Mouse (Mus musculus): ENCODE data around the gene Aldh5a1. TPM values are rescaled to one million over a fixed set of nuclear protein-coding genes. Genes with fewer than 3 reads are reported as not detected.
A peak's percentile ranks its signal among the peaks of the same experiment; 100 is the strongest.
"Not testable (repeated sequence)": the region's sequence is repeated elsewhere in the genome, so short reads cannot be mapped to it uniquely, and the experiment has no call there.

The Aldh5a1 gene
- 3.5 and 4.0 TPM in 2 replicates for polyA plus RNA-seq (2015; fragmentation: Nextera tagmentation; extraction: Ambion mirVana)

DNA sequence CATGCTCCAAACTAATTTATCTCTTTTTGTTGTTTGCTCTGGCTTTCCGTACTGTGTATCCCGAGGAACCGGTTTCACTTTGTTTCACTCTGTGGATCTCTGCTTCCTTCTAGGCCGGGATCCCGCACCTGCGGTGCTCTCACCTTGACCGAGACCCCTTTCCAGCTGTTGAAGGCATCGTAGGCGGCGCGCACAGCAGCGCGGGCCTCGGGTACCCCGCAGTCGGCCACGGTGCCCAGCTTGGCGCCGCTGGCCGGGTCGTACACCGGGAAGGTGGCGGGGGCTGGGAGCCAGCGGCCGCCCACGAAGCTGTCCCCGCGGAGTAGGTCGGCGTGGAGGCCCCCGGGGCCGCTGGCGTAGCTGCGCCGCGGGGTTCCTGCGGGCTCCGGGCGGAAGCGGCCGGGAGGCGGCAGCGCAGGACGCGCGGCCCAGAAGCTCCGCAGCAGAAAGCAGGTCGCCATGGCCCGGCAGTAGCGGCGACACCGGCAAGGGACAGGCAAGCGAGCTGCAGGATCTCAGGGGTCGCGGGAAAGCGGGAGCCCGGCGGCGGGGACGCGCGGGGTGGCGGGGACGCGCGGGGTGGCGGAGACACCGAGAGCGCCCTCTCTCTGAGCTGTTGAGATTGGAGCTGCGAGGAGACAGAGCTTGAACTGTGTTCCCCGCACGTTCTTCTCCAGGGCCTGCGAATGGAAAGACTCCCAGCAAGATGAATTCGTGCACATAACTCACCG lies at the start of gene Aldh5a1:
Gene Aldh5a1, minus strand, starts transcription at position 554 of the 731 bp plus-strand sequence.
- Histone ChIP-seq H3K36me3 (replicated peaks) (no peaks in the 10 kb centered on the region), H3K27me3 (peaks cover 55% of the 10 kb centered on the region), H3K9me3 (replicated peaks) (no peaks in the 10 kb centered on the region), H3K4me1 (replicated peaks) (peaks cover 12% of the 10 kb centered on the region), H3K9ac (peak within 1 kb of the TSS; percentile 56), H3K27ac (replicated peaks) (peak within 1 kb of the TSS; percentile 24; the same call in 1 of the 2 replicates), H3K4me3 (replicated peaks) (peak within 1 kb of the TSS; percentile 65), H3K4me2 (peak within 1 kb of the TSS; percentile 72)
- 2% methylated on average over 75 of the region's 75 CpGs for WGBS (ENCODE audit: insufficient replicate concordance)
- ATAC-seq (ENCODE audit: insufficient read depth) = peak; percentile 59

- 67% methylated on average over 2 of the region's 2 CpGs for WGBS (ENCODE audit: insufficient replicate concordance)
- peaks cover 36% of the 10 kb centered on the region for H3K36me3 ChIP-seq (replicated peaks)
- no peak overlapping the region for H3K4me2 ChIP-seq
- no peak for ATAC-seq (ENCODE audit: insufficient read depth)
- H3K4me3 ChIP-seq (replicated peaks) = no peak overlapping the region
- no peaks in the 10 kb centered on the region for H3K4me1 ChIP-seq (replicated peaks)
- no peak overlapping the region for H3K9ac ChIP-seq
- H3K27ac ChIP-seq (replicated peaks) = no peak overlapping the region
- no peaks in the 10 kb centered on the region for H3K27me3 ChIP-seq
- H3K9me3 ChIP-seq (replicated peaks) = no peaks in the 10 kb centered on the region
Observed at GRCm38 (mm10) chr13:24985435-24985834, 48.0 kb upstream of the Aldh5a1 start.

- Histone ChIP-seq H3K27me3 (no peaks in the 10 kb centered on the region), H3K36me3 (replicated peaks) (peaks cover 5% of the 10 kb centered on the region; the same call in 1 of the 2 replicates), H3K4me3 (replicated peaks) (no peak overlapping the region), H3K4me2 (no peak overlapping the region), H3K4me1 (replicated peaks) (0 out of 2 replicates have a peak, but pooled peaks cover 6% of the 10 kb centered on the region), H3K9ac (no peak overlapping the region), H3K27ac (replicated peaks) (no peak overlapping the region), H3K9me3 (replicated peaks) (no peaks in the 10 kb centered on the region)
- 61% methylated on average over 6 of the region's 6 CpGs for WGBS (ENCODE audit: insufficient replicate concordance)
- ATAC-seq (ENCODE audit: insufficient read depth) = no peak
Observed at GRCm38 (mm10) chr13:24981031-24981430, 43.6 kb upstream of the Aldh5a1 start.

GRCm38 (mm10) chr13:24977820-24978342 lies 40.4 kb upstream of the Aldh5a1 start:
- H3K4me2 ChIP-seq = no peak overlapping the region
- no peak overlapping the region for H3K9ac ChIP-seq
- no peaks in the 10 kb centered on the region for H3K27me3 ChIP-seq
- no peaks in the 10 kb centered on the region for H3K9me3 ChIP-seq (replicated peaks)
- 0 out of 2 replicates have a peak, but pooled peaks cover 6% of the 10 kb centered on the region for H3K4me1 ChIP-seq (replicated peaks)
- ATAC-seq (ENCODE audit: insufficient read depth) = peak; percentile 87
- no peaks in the 10 kb centered on the region for H3K36me3 ChIP-seq (replicated peaks)
- WGBS (ENCODE audit: insufficient replicate concordance) = 58% methylated on average over 5 of the region's 5 CpGs
- H3K27ac ChIP-seq (replicated peaks) = no peak overlapping the region
- H3K4me3 ChIP-seq (replicated peaks) = no peak overlapping the region

GRCm38 (mm10) chr13:24976384-24976783 lies 38.9 kb upstream of the Aldh5a1 start:
- no peak for ATAC-seq (ENCODE audit: insufficient read depth)
- 54% methylated on average over 4 of the region's 4 CpGs for WGBS (ENCODE audit: insufficient replicate concordance)
- no peaks in the 10 kb centered on the region for H3K36me3 ChIP-seq (replicated peaks)
- H3K27me3 ChIP-seq = no peaks in the 10 kb centered on the region
- H3K9me3 ChIP-seq (replicated peaks) = no peaks in the 10 kb centered on the region
- H3K4me1 ChIP-seq (replicated peaks) = 0 out of 2 replicates have a peak, but pooled peaks cover 6% of the 10 kb centered on the region
- H3K9ac ChIP-seq = no peak overlapping the region
- no peak overlapping the region for H3K4me2 ChIP-seq
- no peak overlapping the region for H3K27ac ChIP-seq (replicated peaks)
- H3K4me3 ChIP-seq (replicated peaks) = no peak overlapping the region

GRCm38 (mm10) chr13:24971776-24972175 lies 34.3 kb upstream of the Aldh5a1 start:
- H3K9me3 ChIP-seq (replicated peaks); H3K27me3 ChIP-seq; H3K27ac ChIP-seq (replicated peaks); H3K4me3 ChIP-seq (replicated peaks); H3K4me1 ChIP-seq (replicated peaks); H3K36me3 ChIP-seq (replicated peaks); H3K4me2 ChIP-seq; H3K9ac ChIP-seq; ATAC-seq (ENCODE audit: insufficient read depth): not testable (repeated sequence)
- 68% methylated on average over 3 of the region's 3 CpGs for WGBS (ENCODE audit: insufficient replicate concordance)

GRCm38 (mm10) chr13:24965846-24966201 lies 28.4 kb upstream of the Aldh5a1 start:
- H3K27ac ChIP-seq (replicated peaks) = no peak overlapping the region
- H3K36me3 ChIP-seq (replicated peaks) = no peaks in the 10 kb centered on the region
- no peak for ATAC-seq (ENCODE audit: insufficient read depth)
- H3K4me2 ChIP-seq = peak overlapping the region; percentile 70
- H3K27me3 ChIP-seq = no peaks in the 10 kb centered on the region
- 23% methylated on average over 5 of the region's 5 CpGs for WGBS (ENCODE audit: insufficient replicate concordance)
- H3K4me1 ChIP-seq (replicated peaks) = peaks cover 21% of the 10 kb centered on the region
- no peaks in the 10 kb centered on the region for H3K9me3 ChIP-seq (replicated peaks)
- H3K9ac ChIP-seq = no peak overlapping the region
- peak overlapping the region; percentile 55 for H3K4me3 ChIP-seq (replicated peaks)

DNA sequence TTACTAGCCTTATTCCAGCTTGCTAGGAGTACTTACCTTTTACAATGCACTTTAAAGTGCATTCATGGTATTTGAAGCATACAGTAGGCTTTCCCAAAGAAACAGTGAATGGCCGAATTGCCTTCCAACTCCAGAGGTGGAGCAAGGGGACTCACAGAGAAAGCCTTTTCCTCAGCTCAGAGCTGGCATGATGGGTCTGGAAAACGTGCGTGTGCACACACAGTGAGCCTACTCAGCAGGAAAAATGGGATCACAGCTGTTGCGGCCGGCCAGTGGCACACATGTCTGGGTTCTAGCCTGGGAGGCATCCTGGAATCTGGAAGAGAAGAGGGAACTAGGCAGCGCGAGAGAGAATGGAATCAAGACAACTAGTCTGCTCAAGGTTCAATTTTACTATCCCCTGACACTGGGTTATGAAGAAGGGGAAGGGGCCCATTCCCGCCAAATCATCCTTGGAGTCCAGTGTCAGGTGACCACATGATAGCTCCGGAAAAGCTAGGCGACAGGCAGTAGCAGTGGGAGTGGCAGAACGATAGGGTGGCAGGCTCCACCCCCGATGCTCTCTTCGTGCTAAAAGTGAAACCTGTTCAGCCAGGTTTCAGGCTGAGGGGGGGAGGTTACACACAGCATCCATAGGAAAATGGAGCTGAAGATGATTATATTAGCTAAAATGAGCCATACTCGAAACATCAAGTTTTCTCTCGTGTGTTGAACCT lies 27.8 kb upstream of the Aldh5a1 start:
- no peaks in the 10 kb centered on the region for H3K36me3 ChIP-seq (replicated peaks)
- 12% methylated on average over 15 of the region's 15 CpGs for WGBS (ENCODE audit: insufficient replicate concordance)
- H3K4me1 ChIP-seq (replicated peaks) = peaks cover 23% of the 10 kb centered on the region
- H3K4me2 ChIP-seq = peak overlapping the region; percentile 70
- H3K9me3 ChIP-seq (replicated peaks) = no peaks in the 10 kb centered on the region
- no peaks in the 10 kb centered on the region for H3K27me3 ChIP-seq
- 0 out of 2 replicates have a peak overlapping the region, but pooled peaks have one; percentile 18 for H3K9ac ChIP-seq
- ATAC-seq (ENCODE audit: insufficient read depth) = 0 out of 2 replicates have a peak, but pooled peaks have one; percentile 25
- peak overlapping the region; percentile 55 for H3K4me3 ChIP-seq (replicated peaks)
- no peak overlapping the region for H3K27ac ChIP-seq (replicated peaks)

- Histone ChIP-seq H3K27me3 (no peaks in the 10 kb centered on the region), H3K4me2 (no peak overlapping the region), H3K27ac (replicated peaks) (no peak overlapping the region), H3K36me3 (replicated peaks) (no peaks in the 10 kb centered on the region), H3K9me3 (replicated peaks) (no peaks in the 10 kb centered on the region), H3K9ac (no peak overlapping the region), H3K4me1 (replicated peaks) (peaks cover 23% of the 10 kb centered on the region), H3K4me3 (replicated peaks) (no peak overlapping the region)
- ATAC-seq (ENCODE audit: insufficient read depth) = no peak
- 48% methylated on average over 8 of the region's 8 CpGs for WGBS (ENCODE audit: insufficient replicate concordance)
Observed at GRCm38 (mm10) chr13:24962119-24962518, 24.7 kb upstream of the Aldh5a1 start.

- H3K9ac ChIP-seq = no peak overlapping the region
- peaks cover 12% of the 10 kb centered on the region for H3K4me1 ChIP-seq (replicated peaks)
- ATAC-seq (ENCODE audit: insufficient read depth) = no peak
- H3K4me3 ChIP-seq (replicated peaks) = no peak overlapping the region
- no peak overlapping the region for H3K4me2 ChIP-seq
- H3K27ac ChIP-seq (replicated peaks) = peak overlapping the region; percentile 19; the same call in 1 of the 2 replicates
- 30% methylated on average over 3 of the region's 3 CpGs for WGBS (ENCODE audit: insufficient replicate concordance)
- H3K9me3 ChIP-seq (replicated peaks) = no peaks in the 10 kb centered on the region
- H3K27me3 ChIP-seq = peaks cover 1% of the 10 kb centered on the region; the same call in 1 of the 2 replicates
- no peaks in the 10 kb centered on the region for H3K36me3 ChIP-seq (replicated peaks)
Observed at GRCm38 (mm10) chr13:24960084-24960483, 22.6 kb upstream of the Aldh5a1 start.

- Histone ChIP-seq H3K27ac (replicated peaks) (no peak overlapping the region), H3K4me3 (replicated peaks) (no peak overlapping the region), H3K4me2 (no peak overlapping the region), H3K36me3 (replicated peaks) (no peaks in the 10 kb centered on the region), H3K27me3 (peaks cover 6% of the 10 kb centered on the region; the same call in 1 of the 2 replicates), H3K9ac (no peak overlapping the region), H3K9me3 (replicated peaks) (no peaks in the 10 kb centered on the region), H3K4me1 (replicated peaks) (0 out of 2 replicates have a peak, but pooled peaks cover 3% of the 10 kb centered on the region)
- WGBS (ENCODE audit: insufficient replicate concordance) = 67% methylated on average over 11 of the region's 11 CpGs
- ATAC-seq (ENCODE audit: insufficient read depth) = no peak
Observed at GRCm38 (mm10) chr13:24958671-24959070, 21.2 kb upstream of the Aldh5a1 start.

Measured in liver, embryonic 15.5 days (tissue).